Mouse (Mus musculus) adrenal gland, adult 8-10 months (tissue): ENCODE results near the gene Cphx3. TPM values are rescaled to one million over a fixed set of nuclear protein-coding genes. Genes with fewer than 3 reads are reported as not detected.
"Not testable (repeated sequence)": the region's sequence is repeated elsewhere in the genome, so short reads cannot be mapped to it uniquely, and the experiment has no call there.

ENCODE experiments used
- DNase-seq: peaks from one replicate; pipeline ENCODE4 v3.0.0; 2022
- total RNA-seq, 4 experiments: library from RNA; stranded (reverse); gene quantifications; 2 replicates each; pipeline ENCODE4 v1.2.4; 2022

The Cphx3 gene
- total RNA-seq, result not detected

DNA sequence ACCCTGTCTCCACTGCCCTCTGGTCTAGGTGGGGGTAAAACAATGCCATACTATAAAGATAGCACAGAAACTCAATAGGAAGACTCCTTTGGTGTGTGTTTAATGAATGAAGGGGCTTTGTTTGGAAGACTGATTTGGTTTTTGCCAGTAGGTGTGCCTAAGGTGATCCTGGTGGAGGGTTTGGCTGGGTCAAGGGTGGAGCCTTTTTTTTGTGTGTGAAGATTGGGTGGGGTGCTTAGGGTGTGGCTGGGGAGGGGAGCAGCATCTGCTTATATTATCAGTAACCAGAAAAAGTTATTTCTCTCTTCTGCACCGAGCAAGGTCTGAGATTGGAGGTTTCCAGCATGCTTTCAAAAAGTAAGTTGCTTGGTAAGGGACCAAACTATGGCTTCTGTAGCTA is at the start of gene Cphx3:
Gene Cphx3, plus strand, starts transcription at position 301 of the 400 bp plus-strand sequence.
- not testable (repeated sequence) for DNase-seq

DNA sequence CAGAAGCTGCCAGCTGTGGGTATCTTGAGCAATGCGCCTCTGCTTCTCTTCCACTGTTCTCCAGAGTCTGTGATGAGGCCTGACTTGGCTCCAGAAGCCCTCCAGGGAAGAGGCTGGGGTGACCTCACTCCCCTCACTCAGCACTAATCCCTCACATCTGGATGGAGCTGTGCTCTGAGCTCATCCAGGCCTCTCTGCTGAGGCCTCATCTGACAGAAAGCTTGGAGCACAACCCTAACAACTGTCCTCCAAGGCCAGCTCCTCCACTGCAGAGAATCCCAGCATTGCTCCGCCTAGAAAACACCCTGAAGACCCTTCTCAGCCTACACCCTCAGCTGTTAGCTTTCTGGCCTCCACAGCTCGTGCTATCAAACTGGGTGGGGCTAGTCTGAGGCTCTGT is 47.7 kb upstream of the Cphx3 start:
- not testable (repeated sequence) for DNase-seq

DNA sequence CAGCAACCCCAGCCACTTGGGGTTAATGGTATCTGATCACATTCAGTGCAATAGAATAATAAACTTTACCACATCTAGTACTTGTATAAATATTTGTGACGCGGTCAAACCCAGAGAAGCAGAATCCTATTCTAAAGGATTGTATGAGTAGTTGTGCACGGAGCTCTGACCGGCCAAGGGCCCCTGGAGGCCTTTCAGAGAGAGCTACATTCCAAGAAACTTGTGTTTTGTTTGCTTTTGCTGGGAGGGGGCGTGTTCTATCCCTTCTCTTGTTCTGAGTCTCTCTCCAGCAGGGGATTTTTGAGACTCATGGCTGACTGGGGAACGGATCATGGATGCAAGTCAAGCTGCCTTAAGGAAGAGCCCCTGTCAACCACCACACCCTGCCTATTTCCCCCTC is 46.7 kb upstream of the Cphx3 start:
- DNase-seq, result not testable (repeated sequence)

- DNase-seq, result not testable (repeated sequence)
These were observed 39.5 kb upstream of the Cphx3 start, which contains the start of gene Gm9780 for GRCm38 (mm10) chr14:26042611-26043010. Gene Gm9780, minus strand, starts transcription at chr14:26042711.

DNA sequence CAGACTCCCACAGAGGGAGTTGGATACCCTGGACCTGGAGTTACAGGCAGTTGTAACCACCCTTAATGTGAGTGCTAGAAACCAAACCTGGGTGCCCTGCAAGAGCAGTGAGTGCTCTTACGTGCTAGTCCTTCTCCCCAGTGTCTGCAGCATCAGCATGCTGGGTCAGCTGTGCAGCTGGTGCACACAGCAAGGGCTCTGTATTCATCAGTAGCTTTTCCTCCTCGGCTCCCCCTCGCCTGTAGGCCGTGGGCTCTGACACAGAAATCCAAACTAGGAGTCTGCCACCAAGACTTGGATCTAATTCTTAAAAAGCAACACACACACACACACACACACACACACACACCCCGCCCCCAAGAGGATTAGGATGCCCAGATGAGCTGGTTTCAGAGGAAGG is 37.1 kb upstream of the Cphx3 start:
- not testable (repeated sequence) for DNase-seq

- DNase-seq, result not testable (repeated sequence)
These were observed 35.1 kb upstream of the Cphx3 start for GRCm38 (mm10) chr14:26047026-26047425.

- DNase-seq, result not testable (repeated sequence)
These were observed 33.3 kb upstream of the Cphx3 start for GRCm38 (mm10) chr14:26048767-26049166.

- DNase-seq, result not testable (repeated sequence)
These were observed 23.9 kb upstream of the Cphx3 start for GRCm38 (mm10) chr14:26058184-26058583.

DNA sequence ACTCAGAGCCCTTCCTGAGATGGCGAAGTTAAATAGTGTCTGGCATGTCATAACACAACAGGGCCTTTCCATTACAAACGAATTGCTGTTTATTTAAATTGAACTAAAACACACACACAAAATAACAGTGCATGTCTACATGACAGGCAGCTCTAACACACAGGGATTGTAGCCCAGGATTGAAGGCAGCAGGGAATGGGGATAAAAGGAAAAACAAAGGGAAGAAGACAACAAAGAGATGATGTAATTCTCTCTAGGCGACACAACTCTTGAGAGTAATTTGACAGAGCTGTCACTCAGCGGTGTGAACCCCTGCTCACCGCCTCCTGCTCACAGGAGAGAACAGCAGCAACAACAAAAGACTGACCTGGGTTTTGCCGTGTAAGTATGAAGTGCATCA is 22.7 kb upstream of the Cphx3 start:
- DNase-seq, result not testable (repeated sequence)

DNA sequence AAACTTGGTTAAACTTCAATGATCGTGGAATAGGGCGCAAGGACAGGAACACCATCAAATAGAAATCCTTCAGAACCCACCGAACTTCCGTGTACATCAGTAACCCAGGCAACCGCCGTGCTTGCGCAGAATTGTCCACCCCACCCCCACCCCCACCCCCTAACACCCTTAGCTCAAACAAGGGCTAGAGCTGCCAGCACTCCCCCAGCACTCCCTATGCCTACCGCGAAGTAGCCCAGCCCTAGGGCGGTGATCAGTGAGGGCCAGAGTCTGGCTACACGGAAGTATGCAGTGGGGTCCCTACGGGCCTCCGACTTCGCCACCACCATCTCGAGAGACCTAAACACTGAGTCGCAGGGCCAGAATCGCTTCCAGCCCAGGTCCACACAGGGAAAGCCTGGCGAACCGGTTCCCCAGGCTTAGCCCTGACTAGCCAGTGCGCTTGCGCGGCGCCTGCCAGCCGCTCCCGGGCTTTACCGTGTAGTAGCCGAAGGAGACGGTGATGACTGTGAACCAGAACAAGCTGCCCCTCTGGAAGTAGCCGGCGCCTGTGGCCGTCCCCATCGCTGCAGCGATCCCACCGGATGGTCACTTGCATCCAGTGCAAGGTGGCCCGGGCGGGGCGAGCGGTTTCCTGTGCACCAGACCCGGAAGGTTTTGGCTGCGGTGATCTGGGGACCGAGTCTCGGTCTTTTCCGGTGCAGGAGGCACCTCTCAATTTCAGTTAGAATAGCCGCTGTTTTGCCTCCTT is 15.3 kb upstream of the Cphx3 start:
- DNase-seq, result not testable (repeated sequence)

DNA sequence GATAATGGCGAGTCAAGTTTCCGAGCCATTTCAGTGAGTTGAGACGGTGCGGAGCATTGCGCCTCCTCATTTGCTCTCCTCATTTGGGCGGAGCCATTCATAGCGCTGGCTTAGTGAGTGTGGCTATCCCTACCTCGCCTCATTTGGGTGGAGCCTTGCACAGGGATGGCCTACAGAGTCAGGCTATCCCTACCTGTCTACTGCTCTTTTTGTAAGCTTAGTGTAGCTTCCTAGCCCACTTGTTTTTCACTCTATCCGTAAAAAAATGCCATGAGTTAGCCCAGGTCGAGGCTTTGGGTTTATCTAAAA is 14.8 kb upstream of the Cphx3 start, which contains the start of gene Tmem254c:
Gene Tmem254c, minus strand, starts transcription at position 31 of the 309 bp plus-strand sequence.
- DNase-seq, result not testable (repeated sequence)

- DNase-seq, result not testable (repeated sequence)
These were observed 5.3 kb upstream of the Cphx3 start for GRCm38 (mm10) chr14:26076620-26077390.

- not testable (repeated sequence) for DNase-seq
These were observed 881 bp upstream of the Cphx3 start, which contains the start of gene Cphx2 for GRCm38 (mm10) chr14:26081216-26081615. Gene Cphx2, plus strand, starts transcription at chr14:26081516.

DNA sequence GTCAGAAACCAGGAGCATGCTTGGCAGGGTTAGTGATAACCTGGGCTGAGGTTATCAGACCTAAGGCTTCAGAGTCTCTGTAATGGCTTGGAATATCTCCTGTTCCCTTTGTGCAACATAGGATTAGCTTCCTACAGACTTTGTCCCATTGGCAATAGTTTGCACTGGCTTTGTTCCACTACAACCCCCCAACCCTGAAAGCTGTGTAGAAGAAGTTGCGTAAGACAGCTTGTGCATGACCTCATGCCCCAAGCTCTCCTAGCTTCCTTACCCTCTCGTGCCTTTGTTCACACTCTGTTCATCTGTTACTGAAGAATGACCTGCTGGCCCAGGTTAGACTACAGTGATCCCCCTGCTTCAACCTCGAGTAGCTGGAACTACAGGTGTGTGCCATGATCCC is 15.5 kb downstream of the Cphx3 start:
- not testable (repeated sequence) for DNase-seq

DNA sequence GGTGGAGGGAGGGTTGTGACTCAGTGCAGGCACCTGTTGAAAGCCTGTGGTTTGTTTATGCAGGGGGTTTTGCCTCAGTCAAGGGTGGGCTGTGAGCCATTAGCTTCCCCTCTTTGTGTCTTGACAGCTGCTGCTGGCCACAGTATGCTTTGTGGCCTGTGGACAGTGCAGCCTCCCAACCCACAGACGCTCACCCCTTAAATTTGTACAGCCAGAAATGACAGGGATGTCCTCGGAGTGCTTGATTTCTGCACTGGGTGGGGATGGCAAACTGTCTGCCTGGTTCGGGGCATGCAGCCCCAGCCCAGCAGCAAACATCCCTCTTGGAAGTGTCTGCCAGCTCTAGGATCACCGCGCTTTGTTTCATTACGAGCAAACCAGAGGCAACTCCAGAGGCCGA is 36.1 kb downstream of the Cphx3 start, which contains the start of gene Duxbl2:
Gene Duxbl2, plus strand, starts transcription at position 200 of the 400 bp plus-strand sequence.
- DNase-seq, result not testable (repeated sequence)

- DNase-seq, result not testable (repeated sequence)
These were observed 36.5 kb downstream of the Cphx3 start for GRCm38 (mm10) chr14:26118550-26119000.

GRCm38 (mm10) chr14:26119095-26119494 is 37.0 kb downstream of the Cphx3 start:
- DNase-seq, result not testable (repeated sequence)

GRCm38 (mm10) chr14:26147095-26147494 is 65.0 kb downstream of the Cphx3 start:
- DNase-seq, result not testable (repeated sequence)

GRCm38 (mm10) chr14:26156032-26156431 is 73.9 kb downstream of the Cphx3 start:
- DNase-seq, result not testable (repeated sequence)

GRCm38 (mm10) chr14:26161156-26161555 is 79.1 kb downstream of the Cphx3 start:
- not testable (repeated sequence) for DNase-seq

DNA sequence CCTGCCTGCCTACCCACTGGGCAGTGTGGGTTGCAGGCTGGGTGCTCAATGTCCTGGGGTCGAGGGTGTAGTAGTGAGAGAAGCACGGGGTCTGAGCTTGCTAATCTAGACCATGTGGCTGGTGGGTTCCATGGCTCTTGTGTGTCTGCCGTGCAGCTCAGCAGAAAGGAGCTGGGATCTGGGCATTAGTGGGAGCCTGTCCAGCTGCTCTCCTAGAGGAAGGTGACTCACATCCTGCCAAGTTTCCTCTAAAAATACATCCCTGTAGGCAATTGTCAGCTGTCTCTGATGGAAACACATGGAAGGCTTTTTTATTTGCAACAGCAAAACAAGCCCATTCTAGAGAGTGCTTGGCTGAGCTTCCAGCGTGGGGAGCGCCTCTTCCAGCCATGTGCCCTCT is 80.3 kb downstream of the Cphx3 start:
- not testable (repeated sequence) for DNase-seq

- not testable (repeated sequence) for DNase-seq
These were observed 83.2 kb downstream of the Cphx3 start for GRCm38 (mm10) chr14:26165266-26165665.

- not testable (repeated sequence) for DNase-seq
These were observed 91.9 kb downstream of the Cphx3 start for GRCm38 (mm10) chr14:26173955-26174354.
